Mouse (Mus musculus): ENCODE data around the gene Rita1. TPM values are rescaled to one million over a fixed set of nuclear protein-coding genes. Genes with fewer than 3 reads are reported as not detected.

The Rita1 gene
- polyA plus RNA-seq, 1 experiment from 2014 or later: 15.3 TPM

DNA sequence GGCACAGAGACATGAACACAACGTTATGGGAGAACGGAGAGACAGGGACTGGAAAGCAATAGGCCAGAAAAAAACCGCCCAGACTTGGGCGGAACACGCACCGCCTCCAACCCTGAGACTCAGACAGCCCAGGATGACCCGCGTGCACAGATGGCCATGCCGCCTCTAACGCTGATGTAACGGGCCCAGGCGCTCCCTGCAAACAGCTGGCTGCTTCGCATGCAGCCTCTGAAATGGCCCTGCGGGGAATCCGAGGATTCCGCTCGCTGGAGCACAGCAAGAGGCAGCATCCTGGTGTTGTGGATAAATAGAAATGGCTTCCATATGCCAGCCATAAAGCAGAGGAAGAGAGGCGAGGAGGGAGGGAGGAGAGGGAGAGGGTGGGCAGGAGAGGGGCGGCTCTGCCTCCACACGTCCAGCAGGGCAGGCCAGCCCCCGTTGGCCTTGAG, 45.1 kb downstream of the Rita1 start:
- H3K27ac ChIP-seq: peak overlapping the region; percentile 82
- H3K4me1 ChIP-seq: peaks cover 97% of the 10 kb centered on the region
- 10% methylated on average over 21 of the region's 21 CpGs for WGBS
- H3K9ac ChIP-seq: no peak overlapping the region; the same call in 1 of the 2 replicates
- H3K9me3 ChIP-seq (replicated peaks): no peaks in the 10 kb centered on the region
- 0 out of 2 replicates have a peak, but pooled peaks cover under 1% of the 10 kb centered on the region for H3K27me3 ChIP-seq
- ATAC-seq (replicated peaks; ENCODE audit: low FRiP score): no peak
- no peak overlapping the region for H3K4me3 ChIP-seq (replicated peaks)
- no peaks in the 10 kb centered on the region for H3K36me3 ChIP-seq
- peak overlapping the region; percentile 10; the same call in 1 of the 2 replicates for H3K4me2 ChIP-seq

DNA sequence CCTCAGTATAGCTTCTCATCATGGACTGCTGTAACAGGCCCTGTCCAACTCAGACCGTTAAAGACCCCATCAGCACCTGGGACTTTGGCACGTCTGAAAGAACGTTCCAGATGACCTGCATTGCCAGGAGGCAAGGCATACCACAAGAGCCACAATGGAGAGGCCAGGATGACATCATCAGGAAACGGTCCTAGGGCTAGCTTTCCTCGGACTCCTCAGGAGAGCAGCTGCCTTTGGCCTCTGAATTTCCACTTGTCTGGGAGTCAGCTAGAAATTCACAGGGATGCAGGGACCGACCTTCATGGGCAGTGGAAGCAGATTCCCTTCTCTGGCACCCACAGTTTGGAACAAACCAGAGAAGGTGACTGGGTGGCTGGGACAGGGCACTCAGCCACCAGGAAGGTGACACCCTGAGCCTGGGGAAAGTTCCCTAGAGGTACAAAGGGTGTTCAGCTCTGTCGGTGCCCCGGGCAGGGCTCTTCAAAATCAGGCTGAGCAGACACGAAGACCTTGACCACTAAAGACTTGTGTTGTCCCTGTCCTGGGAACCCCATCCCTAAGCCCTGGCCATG, 45.6 kb downstream of the Rita1 start:
- H3K9ac ChIP-seq: no peak overlapping the region
- 33% methylated on average over 9 of the region's 9 CpGs for WGBS

DNA sequence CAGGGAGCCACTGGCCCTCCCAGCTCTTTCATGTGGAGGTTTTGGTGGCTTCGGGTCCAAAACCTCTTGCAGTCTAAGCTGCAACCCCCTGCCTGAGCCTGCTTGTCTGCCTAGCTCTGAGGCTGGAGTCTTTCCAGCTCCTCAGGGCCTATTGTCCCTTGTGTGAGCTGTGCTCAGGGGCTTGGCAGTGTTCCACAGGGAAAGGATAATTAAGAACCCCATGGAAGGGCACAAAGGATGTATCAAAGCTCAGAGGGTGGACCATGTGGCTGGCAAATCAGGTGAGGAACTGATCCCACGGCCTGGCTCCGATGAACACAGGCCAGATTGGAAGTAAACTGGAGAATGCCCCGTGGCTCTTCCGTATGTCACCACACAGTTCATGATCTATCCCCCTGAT, 46.3 kb downstream of the Rita1 start:
- Histone ChIP-seq H3K9me3 (replicated peaks) (no peaks in the 10 kb centered on the region), H3K4me1 (peaks cover 96% of the 10 kb centered on the region), H3K27ac (peak overlapping the region; percentile 82), H3K9ac (0 out of 2 replicates have a peak overlapping the region, but pooled peaks have one; percentile 21), H3K27me3 (no peaks in the 10 kb centered on the region), H3K36me3 (no peaks in the 10 kb centered on the region), H3K4me2 (no peak overlapping the region), H3K4me3 (replicated peaks) (no peak overlapping the region)
- no peak for ATAC-seq (replicated peaks; ENCODE audit: low FRiP score)
- 52% methylated on average over 5 of the region's 5 CpGs for WGBS

More for the DNA sequence above, 45.6 kb downstream of the Rita1 start:
- H3K9me3 ChIP-seq (replicated peaks): no peaks in the 10 kb centered on the region
- H3K36me3 ChIP-seq: no peaks in the 10 kb centered on the region
- H3K4me2 ChIP-seq: no peak overlapping the region
- H3K27me3 ChIP-seq: no peaks in the 10 kb centered on the region
- peaks cover 99% of the 10 kb centered on the region for H3K4me1 ChIP-seq
- peak overlapping the region; percentile 82 for H3K27ac ChIP-seq
- H3K4me3 ChIP-seq (replicated peaks): no peak overlapping the region
- ATAC-seq (replicated peaks; ENCODE audit: low FRiP score): no peak

DNA sequence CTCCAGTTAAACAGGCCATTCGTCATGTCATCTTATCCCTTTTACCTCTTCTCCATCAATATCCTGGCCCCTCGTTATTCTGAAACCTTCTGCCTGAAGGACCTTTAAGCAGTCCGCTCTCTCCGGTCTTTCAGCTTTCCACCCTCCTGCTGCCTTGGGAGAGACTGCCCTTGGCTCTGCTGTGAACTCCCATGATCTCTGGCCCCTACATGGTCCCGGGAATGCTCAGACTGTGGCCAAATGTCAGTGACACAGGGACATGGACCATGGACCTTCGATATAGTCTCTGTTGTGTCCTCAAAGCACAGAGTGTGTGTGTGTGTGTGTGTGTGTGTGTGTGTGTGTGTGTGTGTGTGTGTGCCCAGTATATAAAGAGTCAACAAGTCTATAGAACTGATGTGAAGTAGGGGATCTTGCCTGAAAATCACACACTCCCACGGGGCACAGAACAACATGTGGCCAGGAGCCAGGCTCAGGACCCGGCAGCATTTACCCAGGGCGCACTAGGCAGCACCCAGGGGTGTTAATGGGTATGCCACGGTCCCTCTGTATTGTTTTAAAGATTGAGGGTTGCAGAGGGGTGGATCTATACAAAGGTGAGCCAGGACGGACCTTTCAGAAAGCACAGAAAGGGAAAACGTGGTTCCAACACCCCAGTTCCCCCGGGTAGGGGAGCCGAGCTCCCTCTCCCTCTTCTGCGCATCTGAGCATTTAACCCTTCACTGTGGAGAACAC, 47.1 kb downstream of the Rita1 start:
- peak overlapping the region; percentile 82 for H3K27ac ChIP-seq
- no peaks in the 10 kb centered on the region for H3K9me3 ChIP-seq (replicated peaks)
- H3K4me3 ChIP-seq (replicated peaks): no peak overlapping the region
- H3K27me3 ChIP-seq: no peaks in the 10 kb centered on the region
- no peak for ATAC-seq (replicated peaks; ENCODE audit: low FRiP score)
- peaks cover 96% of the 10 kb centered on the region for H3K4me1 ChIP-seq
- H3K36me3 ChIP-seq: no peaks in the 10 kb centered on the region
- H3K4me2 ChIP-seq: 0 out of 2 replicates have a peak overlapping the region, but pooled peaks have one; percentile 9
- 39% methylated on average over 15 of the region's 15 CpGs for WGBS
- H3K9ac ChIP-seq: 0 out of 2 replicates have a peak overlapping the region, but pooled peaks have one; percentile 21

DNA sequence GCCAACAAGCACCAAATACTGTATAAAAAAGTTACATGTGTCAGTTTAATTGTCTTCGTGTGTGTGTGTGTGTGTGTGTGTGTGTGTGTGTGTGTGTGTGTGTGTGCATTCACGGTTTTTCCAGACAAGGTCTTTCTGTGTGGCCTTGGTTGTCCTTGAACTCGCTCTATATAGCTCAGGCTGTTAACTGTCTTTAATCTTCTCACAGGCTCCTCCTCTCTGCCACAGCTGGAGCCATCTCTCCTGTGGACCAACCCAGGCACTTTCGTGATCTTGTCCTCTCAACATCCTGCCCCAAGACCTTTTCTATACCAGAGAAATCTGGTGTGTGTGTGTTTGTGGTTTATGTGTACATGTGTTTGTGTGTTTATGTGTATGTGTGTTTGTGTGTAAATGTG, 48.5 kb downstream of the Rita1 start:
- Histone ChIP-seq H3K36me3 (no peaks in the 10 kb centered on the region), H3K9ac (no peak overlapping the region), H3K27me3 (no peaks in the 10 kb centered on the region), H3K9me3 (replicated peaks) (no peaks in the 10 kb centered on the region), H3K4me2 (peak overlapping the region; percentile 40; the same call in 1 of the 2 replicates), H3K4me3 (replicated peaks) (no peak overlapping the region), H3K27ac (peak overlapping the region; percentile 97), H3K4me1 (peaks cover 96% of the 10 kb centered on the region)
- no peak for ATAC-seq (replicated peaks; ENCODE audit: low FRiP score)
- 20% methylated on average over 4 of the region's 4 CpGs for WGBS

DNA sequence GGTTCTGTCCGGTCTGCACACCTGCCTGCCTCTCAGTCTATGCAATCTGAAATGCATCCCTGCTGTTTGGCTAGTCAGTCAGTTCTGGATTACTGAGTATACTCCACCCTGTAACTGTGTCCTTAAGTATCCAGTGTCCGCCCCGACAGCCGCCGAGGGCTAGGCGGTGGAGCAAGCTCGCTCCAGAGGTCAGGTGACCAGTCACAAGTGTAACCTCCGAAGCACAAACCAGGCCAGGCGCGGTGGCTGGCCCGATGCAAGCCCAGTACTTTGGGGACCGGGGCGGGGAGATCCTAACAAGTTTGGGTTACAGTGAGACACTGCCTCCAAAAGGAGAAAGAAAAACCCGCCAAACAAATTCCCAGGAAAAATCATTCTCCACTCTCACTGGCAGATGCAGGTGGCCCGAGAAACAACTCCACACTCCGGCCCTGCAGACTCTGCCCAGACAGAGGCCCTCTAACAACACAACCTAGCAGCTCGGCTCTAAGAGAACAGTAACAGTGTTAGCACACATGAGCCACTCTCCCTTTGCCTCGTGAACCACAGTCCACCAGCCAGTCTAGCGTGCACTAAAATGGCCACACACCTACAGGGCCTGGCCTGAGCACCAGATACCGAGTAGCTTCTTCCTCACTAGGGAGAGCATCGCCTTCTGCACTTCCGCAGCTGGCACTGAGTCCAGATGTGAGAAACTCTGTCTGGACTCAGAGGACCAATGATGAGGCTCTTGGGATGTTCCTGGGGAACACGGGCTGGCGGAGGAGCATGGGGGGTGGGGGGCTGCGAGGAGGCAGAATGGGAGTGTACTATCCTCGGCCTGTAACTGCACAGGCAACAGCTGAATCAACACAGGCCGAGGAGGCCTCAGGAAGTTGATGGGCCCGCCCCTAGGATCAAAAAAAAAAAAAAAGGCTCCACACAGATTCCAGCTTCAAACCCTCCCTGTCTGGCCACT, 49.2 kb downstream of the Rita1 start:
- Histone ChIP-seq H3K4me3 (replicated peaks) (no peak overlapping the region), H3K27ac (peak overlapping the region; percentile 97), H3K4me2 (peak overlapping the region; percentile 40), H3K4me1 (peaks cover 96% of the 10 kb centered on the region), H3K9me3 (replicated peaks) (no peaks in the 10 kb centered on the region), H3K27me3 (no peaks in the 10 kb centered on the region), H3K36me3 (no peaks in the 10 kb centered on the region), H3K9ac (no peak overlapping the region)
- peak; percentile 69 for ATAC-seq (replicated peaks; ENCODE audit: low FRiP score)
- WGBS: 11% methylated on average over 28 of the region's 28 CpGs

DNA sequence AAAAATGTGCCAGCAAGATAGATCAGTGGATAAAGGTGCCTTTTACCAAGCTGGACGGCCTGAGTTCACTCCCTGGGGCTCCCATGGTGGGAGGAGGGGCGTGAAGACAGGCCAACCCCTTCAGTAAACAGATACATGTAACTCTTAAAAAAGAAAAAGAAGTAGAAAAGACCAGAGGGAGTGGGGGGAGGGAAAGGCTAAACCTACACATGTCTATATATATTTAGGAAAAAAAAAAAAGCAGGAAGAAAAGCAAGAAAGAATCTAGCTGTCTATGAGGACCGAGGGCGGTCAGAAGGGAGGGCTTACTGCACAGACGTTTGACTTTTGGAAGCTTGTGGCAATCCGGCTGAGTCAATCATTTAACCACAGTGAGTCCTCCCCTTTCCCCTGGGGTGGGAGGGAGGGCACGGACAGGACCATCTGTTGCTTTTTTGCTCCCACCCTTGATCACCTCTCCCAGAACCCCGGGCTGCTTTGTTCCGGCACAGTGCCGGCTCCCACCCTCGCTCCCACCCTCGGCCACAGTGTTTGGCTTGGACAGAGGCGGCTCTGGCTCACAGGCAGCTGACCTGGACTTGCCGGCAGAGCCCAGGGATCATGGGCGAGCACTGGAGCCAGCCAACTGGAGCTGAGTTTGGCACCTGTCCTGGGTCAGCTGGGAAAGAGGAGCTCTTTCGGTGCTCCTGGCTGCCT, 51.6 kb downstream of the Rita1 start:
- H3K27me3 ChIP-seq: no peaks in the 10 kb centered on the region
- no peaks in the 10 kb centered on the region for H3K9me3 ChIP-seq (replicated peaks)
- H3K4me1 ChIP-seq: peaks cover 83% of the 10 kb centered on the region
- H3K27ac ChIP-seq: peak overlapping the region; percentile 94
- peak overlapping the region; percentile 55 for H3K4me2 ChIP-seq
- H3K9ac ChIP-seq: no peak overlapping the region
- H3K36me3 ChIP-seq: peaks cover 17% of the 10 kb centered on the region
- H3K4me3 ChIP-seq (replicated peaks): peak overlapping the region; percentile 31
- peak; percentile 84 for ATAC-seq (replicated peaks; ENCODE audit: low FRiP score)
- WGBS: 3% methylated on average over 16 of the region's 16 CpGs

DNA sequence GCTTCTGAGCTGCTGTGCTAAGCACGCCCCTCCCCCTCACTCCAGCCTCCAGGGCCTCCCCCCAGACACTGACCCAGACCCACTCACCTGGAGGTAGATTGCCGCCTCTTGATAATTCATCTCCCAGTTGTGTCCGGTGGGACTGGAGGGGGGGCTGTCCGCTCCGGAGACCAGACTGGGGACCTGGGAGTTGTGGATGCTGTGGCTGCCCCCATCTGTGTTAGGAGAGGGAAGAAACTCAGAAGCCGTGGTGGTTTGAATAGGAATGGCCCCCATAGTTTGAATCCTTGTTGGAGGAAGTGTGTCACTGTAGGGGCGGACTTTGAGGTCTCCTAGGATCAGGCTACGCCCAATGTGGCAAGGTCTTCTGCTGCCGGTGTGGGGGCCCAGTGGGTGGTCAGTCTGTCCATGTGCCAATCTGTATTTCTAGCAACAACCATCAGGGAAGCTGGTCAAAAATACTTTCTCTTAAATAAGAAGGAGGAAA, 52.2 kb downstream of the Rita1 start:
- Histone ChIP-seq H3K4me3 (replicated peaks) (peak overlapping the region; percentile 31), H3K27me3 (no peaks in the 10 kb centered on the region), H3K4me1 (peaks cover 79% of the 10 kb centered on the region), H3K9me3 (replicated peaks) (no peaks in the 10 kb centered on the region), H3K27ac (peak overlapping the region; percentile 94), H3K36me3 (peaks cover 23% of the 10 kb centered on the region), H3K9ac (0 out of 2 replicates have a peak overlapping the region, but pooled peaks have one; percentile 23), H3K4me2 (peak overlapping the region; percentile 55)
- WGBS: 32% methylated on average over 9 of the region's 9 CpGs
- ATAC-seq (replicated peaks; ENCODE audit: low FRiP score): no peak

DNA sequence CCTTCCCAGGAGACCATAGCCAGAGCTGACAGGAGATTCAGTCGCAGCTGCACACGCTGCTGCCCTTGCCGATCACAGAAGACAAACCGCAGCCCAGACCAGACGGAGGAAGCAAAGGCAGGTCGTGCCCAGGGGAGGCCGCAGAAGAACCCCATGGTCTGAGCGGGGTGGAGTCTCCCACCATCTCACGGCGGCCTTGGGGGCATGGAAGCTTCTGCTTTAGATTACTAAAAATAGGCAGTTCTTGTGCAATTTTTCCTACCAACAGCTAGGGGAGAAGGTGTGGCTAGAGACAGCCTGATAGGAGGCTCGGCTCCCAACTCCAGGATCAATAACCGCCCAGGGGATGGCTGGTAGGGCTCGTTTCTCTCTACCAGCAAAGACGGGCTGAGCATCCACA, 53.6 kb downstream of the Rita1 start:
- 66% methylated on average over 14 of the region's 14 CpGs for WGBS
- Histone ChIP-seq H3K4me3 (replicated peaks) (no peak overlapping the region; the same call in 1 of the 2 replicates), H3K9ac (no peak overlapping the region; the same call in 1 of the 2 replicates), H3K4me1 (peaks cover 66% of the 10 kb centered on the region), H3K9me3 (replicated peaks) (no peaks in the 10 kb centered on the region), H3K27ac (0 out of 2 replicates have a peak overlapping the region, but pooled peaks have one; percentile 94), H3K4me2 (peak overlapping the region; percentile 32), H3K27me3 (no peaks in the 10 kb centered on the region), H3K36me3 (peaks cover 37% of the 10 kb centered on the region)
- ATAC-seq (replicated peaks; ENCODE audit: low FRiP score): no peak

DNA sequence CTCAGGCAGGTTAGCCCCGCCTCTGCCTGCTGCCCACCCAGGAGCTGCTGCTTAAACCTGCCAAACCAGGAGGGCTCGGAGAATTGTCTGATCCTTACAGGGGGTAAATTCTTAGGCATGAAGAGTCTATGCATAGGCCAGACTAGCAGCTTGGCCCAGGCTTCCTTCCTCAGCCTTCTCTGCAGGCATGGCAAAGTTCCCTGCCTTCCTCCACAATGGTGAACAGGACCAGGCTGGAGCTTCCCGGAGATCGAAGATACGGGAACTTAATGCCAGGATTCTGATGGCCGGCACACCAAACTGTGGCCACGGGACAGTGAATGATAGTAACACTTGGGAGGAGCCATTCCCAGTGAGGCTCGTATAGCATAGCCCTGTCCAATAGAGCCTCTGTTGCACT, 54.3 kb downstream of the Rita1 start:
- peaks cover 61% of the 10 kb centered on the region for H3K4me1 ChIP-seq
- 63% methylated on average over 8 of the region's 8 CpGs for WGBS
- ATAC-seq (replicated peaks; ENCODE audit: low FRiP score): no peak
- 0 out of 2 replicates have a peak overlapping the region, but pooled peaks have one; percentile 6 for H3K27ac ChIP-seq
- H3K4me2 ChIP-seq: no peak overlapping the region
- H3K36me3 ChIP-seq: peaks cover 44% of the 10 kb centered on the region
- no peaks in the 10 kb centered on the region for H3K9me3 ChIP-seq (replicated peaks)
- no peaks in the 10 kb centered on the region for H3K27me3 ChIP-seq
- H3K9ac ChIP-seq: no peak overlapping the region
- H3K4me3 ChIP-seq (replicated peaks): no peak overlapping the region

DNA sequence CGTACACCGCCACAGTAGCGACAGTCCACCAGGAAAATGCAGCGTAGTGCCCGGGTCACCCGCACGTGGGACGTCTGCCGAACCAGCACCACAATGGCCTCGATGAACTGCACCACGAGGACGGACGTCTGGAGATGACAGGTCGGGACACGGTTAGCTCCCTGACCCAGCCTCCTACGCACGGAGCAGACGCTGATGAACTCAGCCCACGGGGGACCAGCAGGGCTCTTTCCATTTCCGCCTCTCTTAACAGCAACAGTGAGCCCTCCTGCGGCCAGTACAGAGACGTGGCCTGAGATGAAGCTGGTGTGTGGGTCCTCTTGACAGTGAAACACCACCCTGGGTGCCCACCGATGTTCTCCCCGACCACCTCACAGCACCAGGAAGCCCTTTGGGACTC, 56.5 kb downstream of the Rita1 start:
- 71% methylated on average over 24 of the region's 24 CpGs for WGBS
- no peak overlapping the region for H3K9ac ChIP-seq

More for the DNA sequence above, 56.5 kb downstream of the Rita1 start:
- no peak overlapping the region for H3K4me3 ChIP-seq (replicated peaks)
- no peaks in the 10 kb centered on the region for H3K27me3 ChIP-seq
- ATAC-seq (replicated peaks; ENCODE audit: low FRiP score): no peak
- H3K27ac ChIP-seq: no peak overlapping the region
- no peak overlapping the region for H3K4me2 ChIP-seq
- peaks cover 62% of the 10 kb centered on the region for H3K4me1 ChIP-seq
- peaks cover 66% of the 10 kb centered on the region for H3K36me3 ChIP-seq
- H3K9me3 ChIP-seq (replicated peaks): no peaks in the 10 kb centered on the region
